Mouse (Mus musculus) bone marrow, adult 2 months (tissue): ENCODE results near the gene Qrich1.

Experiments used
- CTCF ChIP-seq: fragments of 200-500 bp; IDR thresholded peaks from 2 replicates; pipeline ENCODE4 v1.5.1; 2011; ENCODE audit warnings: low read length, control low read depth; ENCODE audit not compliant: control insufficient read depth, insufficient read depth
- POLR2A ChIP-seq: fragments of 200-500 bp; IDR thresholded peaks from 2 replicates; pipeline ENCODE4 v1.6.1; 2011; ENCODE audit warnings: low read depth, mild to moderate bottlenecking, control low read depth, low read length, borderline replicate concordance; ENCODE audit not compliant: control insufficient read depth

GRCm38 (mm10) chr9:108523341-108523740 lies 6.7 kb downstream of the Qrich1 start:
- TF ChIP-seq POLR2A (no peak), CTCF (no peak)
